Mouse (Mus musculus) midbrain, embryonic 11.5 days (tissue): ENCODE data around the gene Defb25. TPM values are rescaled to one million over a fixed set of nuclear protein-coding genes. Genes with fewer than 3 reads are reported as not detected.

Experiments
- ATAC-seq: fragments of 200-750 bp; cut with Nextera tagmentation; 2 replicates; pipeline ENCODE4 v1.8.0; 2017; ENCODE audit warnings: moderate TSS enrichment, moderate library complexity; ENCODE audit not compliant: low FRiP score
- DNase-seq: peaks from one replicate; pipeline ENCODE4 v3.0.0; 2015; ENCODE audit warnings: low spot score; ENCODE audit errors: missing footprints
- H3K27ac ChIP-seq: fragments of 300-500 bp; sonication (generic); 2 replicates; pipeline ENCODE4 v1.5.1; 2014; ENCODE audit warnings: low read depth, low read length
- H3K27me3 ChIP-seq: fragments of 300-500 bp; sonication (generic); 2 replicates; pipeline ENCODE4 v1.6.1; 2014; ENCODE audit warnings: mild to moderate bottlenecking, low read length, moderate library complexity, mixed read lengths; ENCODE audit not compliant: control insufficient read depth, insufficient read depth
- H3K36me3 ChIP-seq: fragments of 300-500 bp; sonication (generic); 2 replicates; pipeline ENCODE4 v1.6.1; 2014; ENCODE audit warnings: mild to moderate bottlenecking, low read length, moderate library complexity, mixed read lengths; ENCODE audit not compliant: control insufficient read depth, insufficient read depth
- H3K4me1 ChIP-seq: fragments of 300-500 bp; sonication (generic); 2 replicates; pipeline ENCODE4 v1.6.1; 2014; ENCODE audit warnings: low read length; ENCODE audit not compliant: control insufficient read depth, insufficient read depth
- H3K4me2 ChIP-seq: fragments of 300-500 bp; sonication (generic); 2 replicates; pipeline ENCODE4 v1.6.1; 2014; ENCODE audit warnings: mild to moderate bottlenecking, moderate library complexity
- H3K4me3 ChIP-seq: fragments of 300-500 bp; sonication (generic); 2 replicates; pipeline ENCODE4 v1.5.1; 2014; ENCODE audit warnings: low read depth, low read length
- H3K9ac ChIP-seq: fragments of 300-500 bp; sonication (generic); 2 replicates; pipeline ENCODE4 v1.6.1; 2014; ENCODE audit warnings: low read length
- H3K9me3 ChIP-seq: fragments of 300-500 bp; sonication (generic); 2 replicates; pipeline ENCODE4 v1.6.1; 2016; ENCODE audit warnings: low read length; ENCODE audit not compliant: control insufficient read depth
- WGBS: fragments of 180-500 bp; shearing (Covaris S2); extraction: QIAGEN DNeasy Blood & Tissue Kit; methylation state at CpG from one replicate; pipeline ENCODE4 v1.1.7; 2014; 5-methylcytosine and 5-hydroxymethylcytosine counted together
- polyA plus RNA-seq: library from polyadenylated mRNA; unstranded; fragments of >200 nt; fragmentation: Nextera tagmentation; extraction: Ambion mirVana; gene quantifications from 2 replicates; pipeline ENCODE4 v1.2.1, GENCODE M21; 2014

Gene Defb25
- polyA plus RNA-seq, 1 experiment from 2014 or later = not detected

- 55% methylated on average over 14 of the region's 14 CpGs for WGBS
- H3K4me2 ChIP-seq = 0 out of 2 replicates have a peak overlapping the region, but pooled peaks have one; percentile 7
- H3K36me3 ChIP-seq = no peaks in the 10 kb centered on the region
- H3K4me1 ChIP-seq = peaks cover 4% of the 10 kb centered on the region; the same call in 1 of the 2 replicates
- ATAC-seq (peak; percentile 77), DNase-seq (peak; percentile 90)
- H3K27ac ChIP-seq = no peak overlapping the region
- H3K9ac ChIP-seq = no peak overlapping the region
- H3K27me3 ChIP-seq = no peaks in the 10 kb centered on the region
- no peak overlapping the region for H3K4me3 ChIP-seq
- no peaks in the 10 kb centered on the region for H3K9me3 ChIP-seq
Observed at GRCm38 (mm10) chr2:152653874-152654715, 31.2 kb upstream of the Defb25 start.

GRCm38 (mm10) chr2:152652901-152653620 is 30.2 kb upstream of the Defb25 start:
- 78% methylated on average over 10 of the region's 10 CpGs for WGBS
- H3K27ac ChIP-seq = no peak overlapping the region
- no peak overlapping the region for H3K4me3 ChIP-seq
- no peaks in the 10 kb centered on the region for H3K9me3 ChIP-seq
- DNase-seq (no peak), ATAC-seq (no peak)
- no peak overlapping the region for H3K9ac ChIP-seq
- peaks cover 4% of the 10 kb centered on the region; the same call in 1 of the 2 replicates for H3K4me1 ChIP-seq
- H3K27me3 ChIP-seq = no peaks in the 10 kb centered on the region
- no peaks in the 10 kb centered on the region for H3K36me3 ChIP-seq
- H3K4me2 ChIP-seq = no peak overlapping the region

GRCm38 (mm10) chr2:152639406-152640113 is 16.7 kb upstream of the Defb25 start:
- ATAC-seq = no peak
- Histone ChIP-seq H3K9me3 (no peaks in the 10 kb centered on the region), H3K27me3 (no peaks in the 10 kb centered on the region), H3K4me1 (peaks cover 5% of the 10 kb centered on the region; the same call in 1 of the 2 replicates), H3K4me3 (no peak overlapping the region), H3K4me2 (no peak overlapping the region), H3K36me3 (no peaks in the 10 kb centered on the region), H3K9ac (no peak overlapping the region; the same call in 1 of the 2 replicates), H3K27ac (peak overlapping the region; percentile 14; the same call in 1 of the 2 replicates)
- DNase-seq = peak; percentile 87
- WGBS = 20% methylated on average over 11 of the region's 11 CpGs

- Histone ChIP-seq H3K4me2 (no peak overlapping the region), H3K9me3 (no peaks in the 10 kb centered on the region), H3K9ac (no peak overlapping the region), H3K27ac (no peak overlapping the region), H3K4me3 (no peak overlapping the region), H3K27me3 (no peaks in the 10 kb centered on the region), H3K4me1 (peaks cover 5% of the 10 kb centered on the region; the same call in 1 of the 2 replicates), H3K36me3 (no peaks in the 10 kb centered on the region)
- WGBS = 57% methylated on average over 6 of the region's 6 CpGs
- ATAC-seq (no peak), DNase-seq (no peak)
Observed at GRCm38 (mm10) chr2:152638865-152639264, 16.0 kb upstream of the Defb25 start.

- no peaks in the 10 kb centered on the region for H3K27me3 ChIP-seq
- H3K36me3 ChIP-seq = no peaks in the 10 kb centered on the region
- H3K4me1 ChIP-seq = peaks cover 5% of the 10 kb centered on the region; the same call in 1 of the 2 replicates
- H3K9ac ChIP-seq = no peak overlapping the region
- no peak overlapping the region for H3K4me3 ChIP-seq
- DNase-seq = no peak
- no peak overlapping the region for H3K4me2 ChIP-seq
- ATAC-seq = no peak
- no peak overlapping the region for H3K27ac ChIP-seq
- WGBS = 88% methylated on average over 4 of the region's 4 CpGs
- H3K9me3 ChIP-seq = no peaks in the 10 kb centered on the region
Observed at GRCm38 (mm10) chr2:152637381-152637780, 14.5 kb upstream of the Defb25 start.

- WGBS = 85% methylated on average over 6 of the region's 6 CpGs
- no peaks in the 10 kb centered on the region for H3K9me3 ChIP-seq
- ATAC-seq (no peak), DNase-seq (no peak)
- H3K4me1 ChIP-seq = peaks cover 5% of the 10 kb centered on the region; the same call in 1 of the 2 replicates
- H3K36me3 ChIP-seq = no peaks in the 10 kb centered on the region
- H3K4me2 ChIP-seq = no peak overlapping the region
- H3K4me3 ChIP-seq = no peak overlapping the region
- H3K9ac ChIP-seq = no peak overlapping the region
- no peaks in the 10 kb centered on the region for H3K27me3 ChIP-seq
- no peak overlapping the region for H3K27ac ChIP-seq
Observed at GRCm38 (mm10) chr2:152637006-152637322, 14.1 kb upstream of the Defb25 start.

- H3K4me2 ChIP-seq = no peak overlapping the region
- H3K9me3 ChIP-seq = no peaks in the 10 kb centered on the region
- H3K4me3 ChIP-seq = no peak overlapping the region
- no peak overlapping the region for H3K27ac ChIP-seq
- DNase-seq (no peak), ATAC-seq (no peak)
- H3K4me1 ChIP-seq = peaks cover 5% of the 10 kb centered on the region; the same call in 1 of the 2 replicates
- no peaks in the 10 kb centered on the region for H3K27me3 ChIP-seq
- WGBS = 77% methylated on average over 23 of the region's 23 CpGs
- H3K36me3 ChIP-seq = no peaks in the 10 kb centered on the region
- H3K9ac ChIP-seq = no peak overlapping the region
Observed at GRCm38 (mm10) chr2:152636246-152637005, 13.6 kb upstream of the Defb25 start.

GRCm38 (mm10) chr2:152634311-152634710 is 11.5 kb upstream of the Defb25 start:
- Histone ChIP-seq H3K27me3 (no peaks in the 10 kb centered on the region), H3K4me2 (no peak overlapping the region), H3K4me1 (0 out of 2 replicates have a peak, but pooled peaks cover under 1% of the 10 kb centered on the region), H3K9me3 (no peaks in the 10 kb centered on the region), H3K36me3 (no peaks in the 10 kb centered on the region), H3K9ac (no peak overlapping the region), H3K4me3 (no peak overlapping the region), H3K27ac (no peak overlapping the region)
- DNase-seq (no peak), ATAC-seq (no peak)
- WGBS = 76% methylated on average over 29 of the region's 29 CpGs
